Mouse (Mus musculus) midbrain, postnatal 0 days (tissue): ENCODE results near the gene Fbxw4. TPM values are rescaled to one million over a fixed set of nuclear protein-coding genes. Genes with fewer than 3 reads are reported as not detected.

Experiments used
- ATAC-seq: fragments of 200-750 bp; cut with Nextera tagmentation; 2 replicates; pipeline ENCODE4 v1.8.0; 2017; ENCODE audit warnings: moderate number of reproducible peaks, mild to moderate bottlenecking, moderate TSS enrichment, moderate library complexity; ENCODE audit not compliant: low FRiP score
- DNase-seq: peaks from one replicate; pipeline ENCODE4 v3.0.0-alpha.2; 2015; ENCODE audit warnings: low spot score
- H3K27ac ChIP-seq: fragments of 300-500 bp; sonication (generic); 2 replicates; pipeline ENCODE4 v1.5.1; 2014; ENCODE audit warnings: low read depth, mild to moderate bottlenecking, low read length, mixed read lengths
- H3K27me3 ChIP-seq: fragments of 300-500 bp; sonication (generic); 2 replicates; pipeline ENCODE4 v1.6.1; 2014; ENCODE audit warnings: low read length, control low read depth, mixed read lengths; ENCODE audit not compliant: insufficient read depth
- H3K36me3 ChIP-seq: fragments of 300-500 bp; sonication (generic); 2 replicates; pipeline ENCODE4 v1.6.1; 2014; ENCODE audit warnings: low read length, control low read depth, mixed read lengths; ENCODE audit not compliant: insufficient read depth
- H3K4me1 ChIP-seq: fragments of 300-500 bp; sonication (generic); 2 replicates; pipeline ENCODE4 v1.6.1; 2014; ENCODE audit warnings: mild to moderate bottlenecking, control low read depth, antibody characterized with exemption, low read length, mixed read lengths; ENCODE audit not compliant: insufficient read depth
- H3K4me2 ChIP-seq: fragments of 300-500 bp; sonication (generic); 2 replicates; pipeline ENCODE4 v1.6.1; 2014; ENCODE audit warnings: low read depth, mild to moderate bottlenecking, low read length, mixed read lengths; ENCODE audit not compliant: poor library complexity, severe bottlenecking
- H3K4me3 ChIP-seq: fragments of 300-500 bp; sonication (generic); 2 replicates; pipeline ENCODE4 v1.5.1; 2014; ENCODE audit warnings: low read depth, mild to moderate bottlenecking, low read length, moderate library complexity
- H3K9ac ChIP-seq: fragments of 300-500 bp; sonication (generic); replicated peaks from 2 replicates; pipeline ENCODE4 v1.6.1; 2014; ENCODE audit warnings: mild to moderate bottlenecking, low read length, moderate library complexity, mixed read lengths; ENCODE audit not compliant: poor library complexity, severe bottlenecking
- H3K9me3 ChIP-seq: fragments of 300-500 bp; sonication (generic); 2 replicates; pipeline ENCODE4 v1.6.1; 2016; ENCODE audit warnings: low read length, control low read depth
- CTCF ChIP-seq: IDR thresholded peaks from 2 replicates; pipeline ENCODE4 v1.5.1; 2016; ENCODE audit warnings: antibody characterized with exemption, mild to moderate bottlenecking
- WGBS: fragments of 180-500 bp; shearing (Covaris S2); extraction: QIAGEN DNeasy Blood & Tissue Kit; methylation state at CpG from one replicate; pipeline ENCODE4 v1.1.7; 2014; 5-methylcytosine and 5-hydroxymethylcytosine counted together
- polyA plus RNA-seq: library from polyadenylated mRNA; unstranded; fragments of >200 nt; fragmentation: Nextera tagmentation; extraction: Ambion mirVana; gene quantifications from 2 replicates; pipeline ENCODE4 v1.2.1, GENCODE M21; 2015
- total RNA-seq: library from RNA; depleted of rRNA; stranded (reverse); fragments of >200 nt; gene quantifications from 2 replicates; pipeline ENCODE4 v1.2.3, GENCODE M21; 2014

Gene Fbxw4
- total and polyA plus RNA-seq, 2 experiments from 2014 or later: 5.6 to 41.8 TPM

GRCm38 (mm10) chr19:45627036-45627435 lies 33.1 kb downstream of the Fbxw4 start:
- no peaks in the 10 kb centered on the region for H3K27me3 ChIP-seq
- H3K36me3 ChIP-seq: peaks cover 27% of the 10 kb centered on the region
- DNase-seq: no peak
- no peak overlapping the region for H3K9ac ChIP-seq
- WGBS: 27% methylated on average over 3 of the region's 3 CpGs
- no peak for ATAC-seq
- no peak for TF ChIP-seq CTCF
- H3K4me2 ChIP-seq: no peak overlapping the region
- H3K27ac ChIP-seq: no peak overlapping the region
- H3K4me1 ChIP-seq: no peaks in the 10 kb centered on the region
- no peak overlapping the region for H3K4me3 ChIP-seq
- no peaks in the 10 kb centered on the region for H3K9me3 ChIP-seq

GRCm38 (mm10) chr19:45623710-45624109 lies 36.4 kb downstream of the Fbxw4 start:
- 88% methylated on average over 4 of the region's 4 CpGs for WGBS
- Histone ChIP-seq H3K27ac (no peak overlapping the region), H3K4me1 (no peaks in the 10 kb centered on the region), H3K4me3 (no peak overlapping the region), H3K9ac (no peak overlapping the region), H3K36me3 (0 out of 2 replicates have a peak, but pooled peaks cover 15% of the 10 kb centered on the region), H3K4me2 (no peak overlapping the region), H3K27me3 (no peaks in the 10 kb centered on the region), H3K9me3 (no peaks in the 10 kb centered on the region)
- no peak for DNase-seq
- no peak for ATAC-seq
- no peak for TF ChIP-seq CTCF

- H3K9ac ChIP-seq: no peak overlapping the region
- no peaks in the 10 kb centered on the region for H3K9me3 ChIP-seq
- no peak for TF ChIP-seq CTCF
- no peak overlapping the region for H3K27ac ChIP-seq
- H3K4me3 ChIP-seq: no peak overlapping the region
- DNase-seq (no peak), ATAC-seq (no peak)
- no peak overlapping the region for H3K4me2 ChIP-seq
- no peaks in the 10 kb centered on the region for H3K4me1 ChIP-seq
- 0 out of 2 replicates have a peak, but pooled peaks cover 15% of the 10 kb centered on the region for H3K36me3 ChIP-seq
- no peaks in the 10 kb centered on the region for H3K27me3 ChIP-seq
- 43% methylated on average over 5 of the region's 5 CpGs for WGBS
Measured at GRCm38 (mm10) chr19:45622144-45622543, 38.0 kb downstream of the Fbxw4 start.

- TF ChIP-seq CTCF: no peak
- WGBS: 61% methylated on average over 7 of the region's 7 CpGs
- H3K27ac ChIP-seq: no peak overlapping the region
- DNase-seq (no peak), ATAC-seq (no peak)
- no peak overlapping the region for H3K4me2 ChIP-seq
- H3K27me3 ChIP-seq: no peaks in the 10 kb centered on the region
- H3K9me3 ChIP-seq: no peaks in the 10 kb centered on the region
- H3K4me3 ChIP-seq: no peak overlapping the region
- H3K4me1 ChIP-seq: no peaks in the 10 kb centered on the region
- H3K9ac ChIP-seq: no peak overlapping the region
- H3K36me3 ChIP-seq: 0 out of 2 replicates have a peak, but pooled peaks cover 12% of the 10 kb centered on the region
Measured at GRCm38 (mm10) chr19:45621061-45621460, 39.1 kb downstream of the Fbxw4 start.

GRCm38 (mm10) chr19:45619744-45620501 lies 40.2 kb downstream of the Fbxw4 start:
- H3K4me3 ChIP-seq: no peak overlapping the region
- H3K9ac ChIP-seq: no peak overlapping the region
- H3K9me3 ChIP-seq: no peaks in the 10 kb centered on the region
- H3K4me1 ChIP-seq: peaks cover 5% of the 10 kb centered on the region
- no peak for TF ChIP-seq CTCF
- DNase-seq: no peak
- no peak overlapping the region for H3K4me2 ChIP-seq
- WGBS: 89% methylated on average over 14 of the region's 14 CpGs
- H3K27ac ChIP-seq: no peak overlapping the region
- no peaks in the 10 kb centered on the region for H3K27me3 ChIP-seq
- 0 out of 2 replicates have a peak, but pooled peaks cover 6% of the 10 kb centered on the region for H3K36me3 ChIP-seq
- no peak for ATAC-seq

GRCm38 (mm10) chr19:45618184-45618583 lies 41.9 kb downstream of the Fbxw4 start:
- no peak overlapping the region for H3K4me3 ChIP-seq
- H3K36me3 ChIP-seq: 0 out of 2 replicates have a peak, but pooled peaks cover 6% of the 10 kb centered on the region
- no peaks in the 10 kb centered on the region for H3K27me3 ChIP-seq
- no peak overlapping the region for H3K4me2 ChIP-seq
- TF ChIP-seq CTCF: no peak
- no peak overlapping the region for H3K9ac ChIP-seq
- H3K27ac ChIP-seq: no peak overlapping the region
- no peaks in the 10 kb centered on the region for H3K9me3 ChIP-seq
- WGBS: 95% methylated on average over 6 of the region's 6 CpGs
- H3K4me1 ChIP-seq: peaks cover 7% of the 10 kb centered on the region
- ATAC-seq (no peak), DNase-seq (no peak)
